Mouse (Mus musculus) lung, embryonic 14.5 days (tissue): ENCODE results near the gene Pdik1l. TPM values are rescaled to one million over a fixed set of nuclear protein-coding genes. Genes with fewer than 3 reads are reported as not detected.
A peak's percentile ranks its signal among the peaks of the same experiment; 100 is the strongest.
"Not testable (repeated sequence)": the region's sequence is repeated elsewhere in the genome, so short reads cannot be mapped to it uniquely, and the experiment has no call there.

Experiments used
- ATAC-seq: fragments of 200-750 bp; cut with Nextera tagmentation; 2 replicates; pipeline ENCODE4 v1.8.0; 2017; ENCODE audit warnings: mild to moderate bottlenecking, moderate TSS enrichment, moderate library complexity; ENCODE audit not compliant: insufficient read depth
- DNase-seq: peaks from one replicate; pipeline ENCODE4 v3.0.0-alpha.2; 2015
- H3K27ac ChIP-seq: fragments of 300-500 bp; sonication (generic); 2 replicates; pipeline ENCODE4 v1.5.1; 2014; ENCODE audit warnings: low read depth, mild to moderate bottlenecking, moderate library complexity
- H3K27me3 ChIP-seq: fragments of 300-500 bp; sonication (generic); 2 replicates; pipeline ENCODE4 v1.6.1; 2014; ENCODE audit warnings: low read length, control low read depth; ENCODE audit not compliant: insufficient read depth
- H3K36me3 ChIP-seq: fragments of 300-500 bp; sonication (generic); 2 replicates; pipeline ENCODE4 v1.6.1; 2014; ENCODE audit warnings: control low read depth; ENCODE audit not compliant: insufficient read depth
- H3K4me1 ChIP-seq: fragments of 300-500 bp; sonication (generic); 2 replicates; pipeline ENCODE4 v1.6.1; 2014; ENCODE audit warnings: antibody characterized with exemption, control low read depth; ENCODE audit not compliant: insufficient read depth
- H3K4me2 ChIP-seq: fragments of 300-500 bp; sonication (generic); 2 replicates; pipeline ENCODE4 v1.6.1; 2014; ENCODE audit warnings: mild to moderate bottlenecking
- H3K4me3 ChIP-seq: fragments of 300-500 bp; sonication (generic); 2 replicates; pipeline ENCODE4 v1.5.1; 2014; ENCODE audit warnings: low read depth, low read length
- H3K9ac ChIP-seq: fragments of 300-500 bp; sonication (generic); 2 replicates; pipeline ENCODE4 v1.6.1; 2014
- H3K9me3 ChIP-seq: fragments of 300-500 bp; sonication (generic); 2 replicates; pipeline ENCODE4 v1.6.1; 2016; ENCODE audit warnings: low read depth, low read length, control low read depth
- CTCF ChIP-seq: IDR thresholded peaks from 2 replicates; pipeline ENCODE4 v1.5.1; 2016; ENCODE audit warnings: antibody characterized with exemption, low read depth
- WGBS: fragments of 180-500 bp; shearing (Covaris S2); extraction: QIAGEN DNeasy Blood & Tissue Kit; methylation state at CpG from one replicate; pipeline ENCODE4 v1.1.7; 2014; 5-methylcytosine and 5-hydroxymethylcytosine counted together
- polyA plus RNA-seq: library from polyadenylated mRNA; unstranded; fragments of >200 nt; fragmentation: Nextera tagmentation; extraction: Ambion mirVana; gene quantifications from 2 replicates; pipeline ENCODE4 v1.2.1, GENCODE M21; 2014

Pdik1l gene
- polyA plus RNA-seq, 1 experiment from 2014 or later = 21.4 TPM

- 4% methylated on average over 14 of the region's 14 CpGs for WGBS
- peak overlapping the region; percentile 58 for H3K4me2 ChIP-seq
- TF ChIP-seq CTCF = no peak
- ATAC-seq (peak; percentile 31; the same call in 1 of the 2 replicates), DNase-seq (peak; percentile 80)
- no peaks in the 10 kb centered on the region for H3K9me3 ChIP-seq
- H3K27me3 ChIP-seq = no peaks in the 10 kb centered on the region
- H3K36me3 ChIP-seq = peaks cover 31% of the 10 kb centered on the region
- H3K27ac ChIP-seq = peak overlapping the region; percentile 60
- 0 out of 2 replicates have a peak overlapping the region, but pooled peaks have one; percentile 20 for H3K9ac ChIP-seq
- H3K4me1 ChIP-seq = peaks cover 6% of the 10 kb centered on the region
- peak overlapping the region; percentile 25 for H3K4me3 ChIP-seq
Measured at GRCm38 (mm10) chr4:134273417-134274345, 14.0 kb downstream of the Pdik1l start.

DNA sequence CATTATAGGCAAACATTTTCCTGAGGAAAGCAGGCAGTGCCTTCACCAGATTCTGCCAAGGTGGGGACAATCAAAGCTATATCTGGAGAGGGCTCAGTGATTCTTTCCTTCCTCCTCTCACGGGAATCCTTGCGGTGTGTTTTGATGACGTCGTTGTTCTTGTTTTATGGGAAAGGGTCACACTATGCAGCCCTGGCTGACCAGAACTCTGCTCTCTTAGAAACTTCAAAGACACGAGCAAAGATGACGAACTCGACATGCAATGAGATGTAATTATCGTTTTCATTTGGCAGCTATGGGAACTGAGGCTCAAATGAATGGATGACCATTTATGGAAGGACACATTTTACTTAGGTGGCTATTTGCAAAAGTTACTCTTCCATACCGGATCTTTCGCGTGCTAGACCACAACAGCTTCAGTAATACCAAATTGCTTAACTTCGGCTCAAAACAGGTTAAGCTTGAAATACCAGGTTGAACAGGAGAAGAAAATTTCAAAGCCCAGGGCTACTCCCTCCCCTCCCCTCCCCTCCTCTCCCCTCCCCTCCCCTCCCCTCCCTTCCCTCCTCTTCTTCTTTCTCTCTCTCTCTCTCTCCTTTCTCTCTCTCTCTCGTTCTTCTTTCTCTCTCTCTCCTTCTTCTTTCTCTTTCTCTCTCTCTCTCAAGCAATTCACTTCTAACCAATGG, 14.8 kb downstream of the Pdik1l start:
- DNase-seq = peak; percentile 59
- Histone ChIP-seq H3K9ac (no peak overlapping the region), H3K9me3 (no peaks in the 10 kb centered on the region), H3K4me3 (peak overlapping the region; percentile 25), H3K27me3 (no peaks in the 10 kb centered on the region), H3K4me1 (peaks cover 6% of the 10 kb centered on the region), H3K27ac (peak overlapping the region; percentile 60; the same call in 1 of the 2 replicates), H3K36me3 (peaks cover 25% of the 10 kb centered on the region), H3K4me2 (peak overlapping the region; percentile 58)
- no peak for ATAC-seq
- 14% methylated on average over 13 of the region's 13 CpGs for WGBS
- no peak for TF ChIP-seq CTCF

- H3K36me3 ChIP-seq = peaks cover 16% of the 10 kb centered on the region
- no peak for ATAC-seq
- WGBS = 75% methylated on average over 7 of the region's 7 CpGs
Measured at GRCm38 (mm10) chr4:134271979-134272378, 15.7 kb downstream of the Pdik1l start.

GRCm38 (mm10) chr4:134269622-134270021, 18.1 kb downstream of the Pdik1l start:
- not testable (repeated sequence) for ATAC-seq

More at GRCm38 (mm10) chr4:134271979-134272378, 15.7 kb downstream of the Pdik1l start:
- DNase-seq = no peak
- no peak overlapping the region for H3K4me3 ChIP-seq
- H3K27ac ChIP-seq = no peak overlapping the region
- no peaks in the 10 kb centered on the region for H3K9me3 ChIP-seq
- no peaks in the 10 kb centered on the region for H3K27me3 ChIP-seq
- no peak overlapping the region for H3K4me2 ChIP-seq
- no peak overlapping the region for H3K9ac ChIP-seq
- no peak for TF ChIP-seq CTCF
- H3K4me1 ChIP-seq = peaks cover 6% of the 10 kb centered on the region

GRCm38 (mm10) chr4:134268102-134268655, 19.5 kb downstream of the Pdik1l start:
- no peak for TF ChIP-seq CTCF
- Histone ChIP-seq H3K9ac (no peak overlapping the region), H3K36me3 (no peaks in the 10 kb centered on the region), H3K4me3 (no peak overlapping the region), H3K4me1 (peaks cover 6% of the 10 kb centered on the region), H3K9me3 (no peaks in the 10 kb centered on the region), H3K4me2 (no peak overlapping the region), H3K27ac (no peak overlapping the region), H3K27me3 (no peaks in the 10 kb centered on the region)
- ATAC-seq (no peak), DNase-seq (peak; percentile 20)
- 78% methylated on average over 19 of the region's 19 CpGs for WGBS

More at GRCm38 (mm10) chr4:134269622-134270021, 18.1 kb downstream of the Pdik1l start:
- TF ChIP-seq CTCF = peak; percentile 43
- not testable (repeated sequence) for H3K9me3 ChIP-seq, H3K4me3 ChIP-seq, H3K4me1 ChIP-seq, DNase-seq, H3K36me3 ChIP-seq, H3K27ac ChIP-seq, H3K4me2 ChIP-seq, H3K27me3 ChIP-seq, H3K9ac ChIP-seq

DNA sequence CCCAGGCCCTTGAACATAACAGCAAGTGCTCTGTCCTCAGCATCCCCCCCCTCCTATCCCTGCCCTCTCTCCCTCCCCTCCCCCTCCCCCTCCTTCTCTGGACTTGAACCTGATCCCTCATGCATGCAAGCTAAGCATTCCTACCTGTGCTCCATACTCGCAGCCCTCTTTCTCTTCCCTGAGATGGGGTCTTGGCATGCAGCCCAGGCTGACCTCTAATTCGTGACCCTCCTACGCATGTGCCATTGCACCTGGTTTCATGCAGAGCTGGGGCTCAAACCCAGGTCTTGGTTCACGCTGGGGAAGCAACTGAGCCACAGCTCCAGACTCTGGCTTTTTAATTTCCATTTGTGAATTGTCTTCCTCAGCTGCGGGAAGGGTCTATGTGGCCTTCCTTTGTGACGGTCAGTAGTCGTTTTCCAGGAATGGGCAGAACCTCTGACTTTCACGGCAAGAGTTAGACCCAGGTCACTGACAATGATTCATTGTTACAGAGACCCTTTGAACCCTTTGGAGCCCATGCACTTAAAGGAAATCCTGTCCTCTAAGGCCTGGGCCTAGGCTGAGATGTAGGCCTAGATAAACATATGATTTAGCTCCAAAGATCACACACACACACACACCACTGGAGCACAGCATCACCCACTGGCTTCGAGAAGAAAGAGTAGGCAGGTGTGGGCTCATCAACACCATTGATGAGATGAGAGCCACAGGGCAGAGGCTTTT, 21.7 kb downstream of the Pdik1l start:
- H3K4me3 ChIP-seq = no peak overlapping the region
- DNase-seq (no peak), ATAC-seq (no peak)
- H3K9me3 ChIP-seq = no peaks in the 10 kb centered on the region
- H3K36me3 ChIP-seq = no peaks in the 10 kb centered on the region
- H3K27me3 ChIP-seq = no peaks in the 10 kb centered on the region
- H3K4me1 ChIP-seq = no peaks in the 10 kb centered on the region
- no peak overlapping the region for H3K9ac ChIP-seq
- no peak overlapping the region for H3K4me2 ChIP-seq
- H3K27ac ChIP-seq = no peak overlapping the region
- TF ChIP-seq CTCF = no peak
- WGBS = 51% methylated on average over 9 of the region's 9 CpGs
